Mouse (Mus musculus) stomach, embryonic 16.5 days (tissue): Measurements from ENCODE around the gene Grid2. TPM values are rescaled to one million over a fixed set of nuclear protein-coding genes. Genes with fewer than 3 reads are reported as not detected.

Experiments used
- ATAC-seq: fragments of 200-750 bp; cut with Nextera tagmentation; 2 replicates; pipeline ENCODE4 v1.8.0; 2017; ENCODE audit warnings: moderate number of reproducible peaks, moderate TSS enrichment; ENCODE audit not compliant: insufficient read depth, low FRiP score
- H3K27ac ChIP-seq: fragments of 300-500 bp; sonication (generic); 2 replicates; pipeline ENCODE4 v1.5.1; 2014; ENCODE audit warnings: low read length
- H3K27me3 ChIP-seq: fragments of 300-500 bp; sonication (generic); 2 replicates; pipeline ENCODE4 v1.6.1; 2014; ENCODE audit warnings: low read length, control low read depth, mixed read lengths; ENCODE audit not compliant: control insufficient read depth, insufficient read depth
- H3K36me3 ChIP-seq: fragments of 300-500 bp; sonication (generic); 2 replicates; pipeline ENCODE4 v1.6.1; 2014; ENCODE audit warnings: low read length; ENCODE audit not compliant: control insufficient read depth, insufficient read depth
- H3K4me1 ChIP-seq: fragments of 300-500 bp; sonication (generic); 2 replicates; pipeline ENCODE4 v1.6.1; 2014; ENCODE audit warnings: low read length, control low read depth, mixed read lengths; ENCODE audit not compliant: control insufficient read depth, insufficient read depth
- H3K4me2 ChIP-seq: fragments of 300-500 bp; sonication (generic); 2 replicates; pipeline ENCODE4 v1.6.1; 2014; ENCODE audit warnings: low read depth, low read length, mixed read lengths
- H3K4me3 ChIP-seq: fragments of 300-500 bp; sonication (generic); replicated peaks from 2 replicates; pipeline ENCODE4 v1.5.1; 2014; ENCODE audit warnings: mild to moderate bottlenecking, low read length
- H3K9ac ChIP-seq: fragments of 300-500 bp; sonication (generic); 2 replicates; pipeline ENCODE4 v1.6.1; 2014; ENCODE audit warnings: low read length
- H3K9me3 ChIP-seq: fragments of 300-500 bp; sonication (generic); replicated peaks from 2 replicates; pipeline ENCODE4 v1.6.1; 2016; ENCODE audit warnings: low read length, control low read depth; ENCODE audit not compliant: control insufficient read depth
- WGBS: fragments of 180-500 bp; shearing (Covaris S2); extraction: QIAGEN DNeasy Blood & Tissue Kit; methylation state at CpG from one replicate; pipeline ENCODE4 v1.1.7; 2014; 5-methylcytosine and 5-hydroxymethylcytosine counted together
- polyA plus RNA-seq: library from polyadenylated mRNA; unstranded; fragments of >200 nt; fragmentation: Nextera tagmentation; extraction: Ambion mirVana; gene quantifications from 2 replicates; pipeline ENCODE4 v1.2.1, GENCODE M21; 2015

Gene Grid2
- polyA plus RNA-seq, 1 experiment from 2014 or later, result 0.68 TPM

GRCm38 (mm10) chr6:64671010-64671409, 1415.3 kb downstream of the Grid2 start:
- H3K9ac ChIP-seq, result no peak overlapping the region
- no peak overlapping the region for H3K4me2 ChIP-seq
- no peak overlapping the region for H3K27ac ChIP-seq
- ATAC-seq, result no peak
- no peak overlapping the region for H3K4me3 ChIP-seq
- H3K9me3 ChIP-seq, result no peaks in the 10 kb centered on the region
- WGBS, result 63% methylated on average over 3 of the region's 3 CpGs
- H3K4me1 ChIP-seq, result no peaks in the 10 kb centered on the region
- no peaks in the 10 kb centered on the region for H3K27me3 ChIP-seq
- no peaks in the 10 kb centered on the region for H3K36me3 ChIP-seq

GRCm38 (mm10) chr6:64678815-64679214, 1423.1 kb downstream of the Grid2 start:
- Histone ChIP-seq H3K9me3 (no peaks in the 10 kb centered on the region), H3K36me3 (no peaks in the 10 kb centered on the region)
- WGBS, result 57% methylated on average over 1 of the region's 1 CpGs

DNA sequence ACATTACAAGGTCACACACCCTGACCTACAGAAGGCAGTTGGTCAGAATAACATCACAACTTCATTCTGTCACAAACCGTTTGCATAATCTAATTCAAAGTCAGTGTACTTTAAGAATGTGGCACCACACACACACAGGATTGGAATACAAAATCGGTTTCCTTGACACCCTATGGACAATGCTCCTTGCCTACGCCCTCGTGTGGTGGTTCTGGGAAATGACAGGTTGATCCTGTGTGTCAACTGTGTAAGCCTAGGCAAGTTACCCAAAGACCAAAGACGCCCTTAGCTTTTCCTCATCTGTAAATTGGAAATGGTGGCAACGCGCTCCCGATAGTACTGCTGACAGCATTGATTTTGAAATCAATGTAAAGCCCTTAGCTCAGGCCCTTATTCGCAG, 1428.3 kb downstream of the Grid2 start:
- Histone ChIP-seq H3K27me3 (peaks cover 8% of the 10 kb centered on the region), H3K4me2 (no peak overlapping the region), H3K9ac (no peak overlapping the region), H3K36me3 (no peaks in the 10 kb centered on the region), H3K4me1 (no peaks in the 10 kb centered on the region), H3K27ac (no peak overlapping the region), H3K9me3 (no peaks in the 10 kb centered on the region), H3K4me3 (no peak overlapping the region)
- no peak for ATAC-seq
- 34% methylated on average over 9 of the region's 9 CpGs for WGBS

More at GRCm38 (mm10) chr6:64678815-64679214, 1423.1 kb downstream of the Grid2 start:
- Histone ChIP-seq H3K27me3 (no peaks in the 10 kb centered on the region), H3K4me1 (no peaks in the 10 kb centered on the region), H3K9ac (no peak overlapping the region), H3K4me2 (no peak overlapping the region), H3K4me3 (no peak overlapping the region), H3K27ac (no peak overlapping the region)
- no peak for ATAC-seq

DNA sequence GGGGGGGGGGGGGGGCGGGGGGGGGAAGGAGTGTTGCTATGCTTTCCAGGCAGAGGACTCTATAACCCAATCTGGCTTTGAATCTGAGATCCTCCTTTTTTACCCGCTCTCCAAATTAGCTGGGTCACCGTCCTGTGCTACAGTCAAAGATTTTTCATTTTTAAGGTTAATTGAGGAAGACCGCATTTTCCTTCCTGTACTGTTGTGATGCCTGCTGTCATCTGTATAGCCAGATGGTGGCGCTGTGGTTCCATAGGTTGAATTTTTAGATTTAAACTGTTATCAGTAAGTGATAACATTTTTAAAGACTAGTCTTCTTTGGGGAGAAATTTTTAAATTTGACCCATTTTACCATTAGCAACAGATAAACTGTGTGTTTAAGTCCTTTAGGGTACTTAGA, 1429.3 kb downstream of the Grid2 start:
- H3K9ac ChIP-seq, result no peak overlapping the region
- H3K4me2 ChIP-seq, result 0 out of 2 replicates have a peak overlapping the region, but pooled peaks have one; percentile 19
- H3K27ac ChIP-seq, result no peak overlapping the region
- no peak overlapping the region for H3K4me3 ChIP-seq
- no peak for ATAC-seq
- 5% methylated on average over 5 of the region's 5 CpGs for WGBS
- H3K36me3 ChIP-seq, result no peaks in the 10 kb centered on the region
- peaks cover 8% of the 10 kb centered on the region for H3K27me3 ChIP-seq
- H3K4me1 ChIP-seq, result no peaks in the 10 kb centered on the region
- no peaks in the 10 kb centered on the region for H3K9me3 ChIP-seq

DNA sequence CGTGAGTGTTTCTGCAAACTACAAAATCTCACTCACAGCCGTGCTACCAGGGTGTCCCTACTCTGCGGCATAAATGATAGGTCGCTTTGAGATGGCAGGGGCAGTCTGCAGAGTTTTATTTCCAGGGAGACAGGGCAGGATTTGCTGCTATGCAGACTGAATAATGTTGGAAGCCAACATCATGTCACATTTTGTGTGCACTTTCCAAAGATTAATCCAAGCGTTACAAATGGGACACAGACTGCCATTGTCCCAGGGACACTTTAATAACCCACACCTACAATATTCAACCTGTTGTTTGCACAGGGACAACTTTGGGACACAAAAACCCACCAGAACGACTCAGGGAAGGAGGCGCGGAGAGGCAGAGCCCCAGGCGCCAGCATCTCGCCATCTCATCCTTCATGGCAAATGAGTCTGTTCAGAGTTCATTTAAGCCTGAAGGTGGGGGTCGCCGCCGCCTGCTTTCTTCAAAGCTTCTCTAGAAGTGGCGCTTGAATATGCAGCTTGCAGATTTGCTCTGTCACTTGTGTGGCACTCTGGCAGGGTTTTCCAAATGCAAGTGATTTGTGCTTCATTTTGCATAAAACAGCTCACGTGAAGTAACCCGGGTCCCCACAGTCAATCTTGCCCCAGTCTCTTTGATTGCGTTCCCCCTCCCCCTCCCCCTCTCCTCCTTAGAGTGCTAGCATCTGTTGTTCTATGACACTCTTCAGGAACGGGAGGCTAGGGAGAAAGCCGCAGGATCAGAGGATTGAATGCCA, 1432.7 kb downstream of the Grid2 start:
- H3K4me1 ChIP-seq, result no peaks in the 10 kb centered on the region
- H3K9me3 ChIP-seq, result no peaks in the 10 kb centered on the region
- H3K36me3 ChIP-seq, result no peaks in the 10 kb centered on the region
- H3K4me2 ChIP-seq, result 0 out of 2 replicates have a peak overlapping the region, but pooled peaks have one; percentile 12
- 8% methylated on average over 19 of the region's 19 CpGs for WGBS
- ATAC-seq, result no peak
- H3K27ac ChIP-seq, result no peak overlapping the region
- peaks cover 8% of the 10 kb centered on the region for H3K27me3 ChIP-seq
- H3K4me3 ChIP-seq, result no peak overlapping the region
- H3K9ac ChIP-seq, result no peak overlapping the region

DNA sequence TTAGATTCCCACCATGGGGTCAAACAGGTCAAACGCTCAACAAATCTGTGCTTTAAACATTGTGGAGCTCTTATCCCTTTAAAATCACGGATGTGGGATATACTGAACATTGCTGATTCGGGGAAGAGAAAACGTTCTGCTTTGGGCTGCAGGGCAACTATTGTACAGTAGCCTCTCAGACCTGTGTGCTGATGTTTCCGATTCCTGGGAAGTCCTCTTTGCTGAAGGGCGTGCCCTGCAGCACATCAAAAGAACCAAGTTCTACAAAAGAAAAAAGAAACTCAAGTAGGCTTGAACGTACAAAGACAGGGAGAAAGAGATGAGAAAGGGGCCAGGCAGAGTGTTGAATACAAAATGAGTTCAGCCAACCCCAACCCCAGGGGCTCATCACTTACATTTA, 1439.0 kb downstream of the Grid2 start:
- Histone ChIP-seq H3K4me3 (no peak overlapping the region), H3K4me1 (no peaks in the 10 kb centered on the region), H3K36me3 (no peaks in the 10 kb centered on the region), H3K4me2 (no peak overlapping the region), H3K9me3 (no peaks in the 10 kb centered on the region), H3K27me3 (no peaks in the 10 kb centered on the region), H3K9ac (no peak overlapping the region), H3K27ac (no peak overlapping the region)
- no peak for ATAC-seq
- WGBS, result 44% methylated on average over 7 of the region's 7 CpGs

DNA sequence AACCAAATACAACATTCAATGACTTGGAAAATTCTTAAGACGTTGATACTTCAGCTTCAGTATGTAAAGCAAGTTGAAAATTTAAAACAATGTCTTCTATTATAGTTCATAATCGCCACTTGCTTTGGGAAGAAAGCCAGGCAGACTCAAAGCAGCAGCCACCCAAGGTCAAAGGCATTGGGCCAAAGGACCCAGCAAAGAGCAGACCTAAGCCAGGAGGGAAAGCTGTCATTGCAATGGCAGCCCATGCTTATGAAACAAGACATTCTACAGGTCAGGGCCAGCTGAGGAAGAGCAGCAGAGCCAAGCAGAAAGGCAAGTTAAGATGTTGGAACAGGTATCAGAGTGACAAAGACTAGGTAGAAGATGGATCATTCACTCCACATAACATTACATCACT, 1448.0 kb downstream of the Grid2 start:
- H3K9ac ChIP-seq, result no peak overlapping the region
- 74% methylated on average over 2 of the region's 2 CpGs for WGBS
- H3K4me1 ChIP-seq, result no peaks in the 10 kb centered on the region
- H3K27ac ChIP-seq, result no peak overlapping the region
- no peak overlapping the region for H3K4me3 ChIP-seq
- H3K27me3 ChIP-seq, result no peaks in the 10 kb centered on the region
- H3K36me3 ChIP-seq, result no peaks in the 10 kb centered on the region
- H3K4me2 ChIP-seq, result no peak overlapping the region
- H3K9me3 ChIP-seq, result no peaks in the 10 kb centered on the region
- no peak for ATAC-seq

- Histone ChIP-seq H3K4me1 (peaks cover 12% of the 10 kb centered on the region), H3K9me3 (no peaks in the 10 kb centered on the region), H3K27ac (no peak overlapping the region), H3K4me2 (peak overlapping the region; percentile 86), H3K9ac (no peak overlapping the region), H3K36me3 (no peaks in the 10 kb centered on the region), H3K27me3 (peaks cover 49% of the 10 kb centered on the region), H3K4me3 (peak overlapping the region; percentile 47)
- WGBS, result under 1% methylated on average over 29 of the region's 29 CpGs
- ATAC-seq, result peak; percentile 73; the same call in 1 of the 2 replicates
These were observed 1472.2 kb downstream of the Grid2 start for GRCm38 (mm10) chr6:64727751-64728403.

GRCm38 (mm10) chr6:64728499-64729198, 1473.0 kb downstream of the Grid2 start, which contains the start of gene Atoh1:
Gene Atoh1, plus strand, starts transcription at chr6:64729125.
- peak within 1 kb of the TSS; percentile 35; the same call in 1 of the 2 replicates for H3K9ac ChIP-seq
- no peaks in the 10 kb centered on the region for H3K9me3 ChIP-seq
- peaks cover 54% of the 10 kb centered on the region for H3K27me3 ChIP-seq
- H3K36me3 ChIP-seq, result no peaks in the 10 kb centered on the region
- ATAC-seq, result peak; percentile 77; the same call in 1 of the 2 replicates
- H3K4me3 ChIP-seq, result peak within 1 kb of the TSS; percentile 47
- no peak within 1 kb of the TSS for H3K27ac ChIP-seq
- peak within 1 kb of the TSS; percentile 86 for H3K4me2 ChIP-seq
- WGBS, result under 1% methylated on average over 34 of the region's 34 CpGs
- H3K4me1 ChIP-seq, result peaks cover 12% of the 10 kb centered on the region
